Mouse (Mus musculus): ENCODE results near the gene Creb5. TPM values are rescaled to one million over a fixed set of nuclear protein-coding genes. Genes with fewer than 3 reads are reported as not detected.

Creb5 gene
- polyA plus RNA-seq, 1 experiment: 2.3 TPM

GRCm38 (mm10) chr6:53470559-53470958 lies 183.5 kb downstream of the Creb5 start:
- no peak overlapping the region for H3K27ac ChIP-seq (ENCODE audit: insufficient read depth, low read length)
- H3K4me3 ChIP-seq (ENCODE audit: insufficient read depth, low read length): no peak overlapping the region
- no peaks in the 10 kb centered on the region for H3K4me1 ChIP-seq (ENCODE audit: control insufficient read depth, insufficient read depth, low read length)
- TF ChIP-seq CTCF (IDR thresholded peaks at IDR 0.05; ENCODE audit: extremely low read depth, insufficient read depth, low read length): no peak
- TF ChIP-seq POLR2A (IDR thresholded peaks at IDR 0.05; ENCODE audit: extremely low read depth, insufficient read depth, low read length): no peak

- Histone ChIP-seq H3K4me1 (ENCODE audit: control insufficient read depth, insufficient read depth, low read length) (no peaks in the 10 kb centered on the region), H3K4me3 (ENCODE audit: insufficient read depth, low read length) (no peak overlapping the region), H3K27ac (ENCODE audit: insufficient read depth, low read length) (no peak overlapping the region)
- TF ChIP-seq CTCF (IDR thresholded peaks at IDR 0.05; ENCODE audit: extremely low read depth, insufficient read depth, low read length) (no peak), POLR2A (IDR thresholded peaks at IDR 0.05; ENCODE audit: extremely low read depth, insufficient read depth, low read length) (no peak)
Measured at GRCm38 (mm10) chr6:53470999-53471591, 184.0 kb downstream of the Creb5 start.

GRCm38 (mm10) chr6:53472751-53473150 lies 185.7 kb downstream of the Creb5 start:
- Histone ChIP-seq H3K4me1 (ENCODE audit: control insufficient read depth, insufficient read depth, low read length) (no peaks in the 10 kb centered on the region), H3K4me3 (ENCODE audit: insufficient read depth, low read length) (no peak overlapping the region), H3K27ac (ENCODE audit: insufficient read depth, low read length) (no peak overlapping the region)
- TF ChIP-seq POLR2A (IDR thresholded peaks at IDR 0.05; ENCODE audit: extremely low read depth, insufficient read depth, low read length) (no peak), CTCF (IDR thresholded peaks at IDR 0.05; ENCODE audit: extremely low read depth, insufficient read depth, low read length) (no peak)

GRCm38 (mm10) chr6:53477501-53477900 lies 190.4 kb downstream of the Creb5 start:
- H3K27ac ChIP-seq (ENCODE audit: insufficient read depth, low read length): no peak overlapping the region
- no peak overlapping the region for H3K4me3 ChIP-seq (ENCODE audit: insufficient read depth, low read length)
- no peak for TF ChIP-seq POLR2A (IDR thresholded peaks at IDR 0.05; ENCODE audit: extremely low read depth, insufficient read depth, low read length)
- no peak for TF ChIP-seq CTCF (IDR thresholded peaks at IDR 0.05; ENCODE audit: extremely low read depth, insufficient read depth, low read length)
- H3K4me1 ChIP-seq (ENCODE audit: control insufficient read depth, insufficient read depth, low read length): no peaks in the 10 kb centered on the region

- no peak for TF ChIP-seq CTCF (IDR thresholded peaks at IDR 0.05; ENCODE audit: extremely low read depth, insufficient read depth, low read length)
- TF ChIP-seq POLR2A (IDR thresholded peaks at IDR 0.05; ENCODE audit: extremely low read depth, insufficient read depth, low read length): no peak
- Histone ChIP-seq H3K4me1 (ENCODE audit: control insufficient read depth, insufficient read depth, low read length) (no peaks in the 10 kb centered on the region), H3K27ac (ENCODE audit: insufficient read depth, low read length) (no peak overlapping the region)
Measured at GRCm38 (mm10) chr6:53490917-53491316, 203.8 kb downstream of the Creb5 start.

GRCm38 (mm10) chr6:53491331-53491730 lies 204.3 kb downstream of the Creb5 start:
- TF ChIP-seq CTCF (IDR thresholded peaks at IDR 0.05; ENCODE audit: extremely low read depth, insufficient read depth, low read length) (no peak), POLR2A (IDR thresholded peaks at IDR 0.05; ENCODE audit: extremely low read depth, insufficient read depth, low read length) (no peak)
- Histone ChIP-seq H3K4me3 (ENCODE audit: insufficient read depth, low read length) (no peak overlapping the region), H3K27ac (ENCODE audit: insufficient read depth, low read length) (no peak overlapping the region), H3K4me1 (ENCODE audit: control insufficient read depth, insufficient read depth, low read length) (no peaks in the 10 kb centered on the region)

More at GRCm38 (mm10) chr6:53490917-53491316, 203.8 kb downstream of the Creb5 start:
- no peak overlapping the region for H3K4me3 ChIP-seq (ENCODE audit: insufficient read depth, low read length)

- no peak overlapping the region for H3K27ac ChIP-seq (ENCODE audit: insufficient read depth, low read length)
- H3K4me1 ChIP-seq (ENCODE audit: control insufficient read depth, insufficient read depth, low read length): no peaks in the 10 kb centered on the region
- no peak for TF ChIP-seq POLR2A (IDR thresholded peaks at IDR 0.05; ENCODE audit: extremely low read depth, insufficient read depth, low read length)
- no peak for TF ChIP-seq CTCF (IDR thresholded peaks at IDR 0.05; ENCODE audit: extremely low read depth, insufficient read depth, low read length)
- H3K4me3 ChIP-seq (ENCODE audit: insufficient read depth, low read length): no peak overlapping the region
Measured at GRCm38 (mm10) chr6:53493864-53494263, 206.8 kb downstream of the Creb5 start.

- H3K27ac ChIP-seq (ENCODE audit: insufficient read depth, low read length): no peak overlapping the region
- no peaks in the 10 kb centered on the region for H3K4me1 ChIP-seq (ENCODE audit: control insufficient read depth, insufficient read depth, low read length)
- no peak overlapping the region for H3K4me3 ChIP-seq (ENCODE audit: insufficient read depth, low read length)
- TF ChIP-seq POLR2A (IDR thresholded peaks at IDR 0.05; ENCODE audit: extremely low read depth, insufficient read depth, low read length): no peak
- TF ChIP-seq CTCF (IDR thresholded peaks at IDR 0.05; ENCODE audit: extremely low read depth, insufficient read depth, low read length): no peak
Measured at GRCm38 (mm10) chr6:53495667-53496066, 208.6 kb downstream of the Creb5 start.

GRCm38 (mm10) chr6:53496325-53496753 lies 209.3 kb downstream of the Creb5 start:
- no peak overlapping the region for H3K4me3 ChIP-seq (ENCODE audit: insufficient read depth, low read length)
- TF ChIP-seq CTCF (IDR thresholded peaks at IDR 0.05; ENCODE audit: extremely low read depth, insufficient read depth, low read length): no peak
- no peak for TF ChIP-seq POLR2A (IDR thresholded peaks at IDR 0.05; ENCODE audit: extremely low read depth, insufficient read depth, low read length)
- H3K4me1 ChIP-seq (ENCODE audit: control insufficient read depth, insufficient read depth, low read length): no peaks in the 10 kb centered on the region
- H3K27ac ChIP-seq (ENCODE audit: insufficient read depth, low read length): no peak overlapping the region

GRCm38 (mm10) chr6:53497904-53498536 lies 210.9 kb downstream of the Creb5 start:
- TF ChIP-seq POLR2A (IDR thresholded peaks at IDR 0.05; ENCODE audit: extremely low read depth, insufficient read depth, low read length): no peak
- no peak for TF ChIP-seq CTCF (IDR thresholded peaks at IDR 0.05; ENCODE audit: extremely low read depth, insufficient read depth, low read length)
- Histone ChIP-seq H3K4me1 (ENCODE audit: control insufficient read depth, insufficient read depth, low read length) (no peaks in the 10 kb centered on the region), H3K27ac (ENCODE audit: insufficient read depth, low read length) (no peak overlapping the region), H3K4me3 (ENCODE audit: insufficient read depth, low read length) (no peak overlapping the region)

Measured in cortical plate, adult 2 months (tissue).